Mouse (Mus musculus) embryonic facial prominence, embryonic 10.5 days (tissue): Measurements from ENCODE around the gene Pum1. TPM values are rescaled to one million over a fixed set of nuclear protein-coding genes. Genes with fewer than 3 reads are reported as not detected.

ENCODE experiments used
- DNase-seq: peaks from one replicate; pipeline ENCODE4 v3.0.0-alpha.2; 2017; ENCODE audit warnings: low spot score
- H3K27ac ChIP-seq: fragments of 300-500 bp; sonication (generic); replicated peaks from 2 replicates; pipeline ENCODE4 v1.5.1; 2016; ENCODE audit warnings: mild to moderate bottlenecking
- H3K27me3 ChIP-seq: fragments of 300-500 bp; sonication (generic); replicated peaks from 2 replicates; pipeline ENCODE4 v1.6.1; 2016; ENCODE audit warnings: low read depth, mild to moderate bottlenecking; ENCODE audit not compliant: poor library complexity, severe bottlenecking
- H3K36me3 ChIP-seq: fragments of 300-500 bp; sonication (generic); replicated peaks from 2 replicates; pipeline ENCODE4 v1.6.1; 2016; ENCODE audit warnings: mild to moderate bottlenecking, moderate library complexity
- H3K4me1 ChIP-seq: fragments of 300-500 bp; sonication (generic); 2 replicates; pipeline ENCODE4 v1.6.1; 2016
- H3K4me3 ChIP-seq: fragments of 300-500 bp; sonication (generic); 2 replicates; pipeline ENCODE4 v1.5.1; 2016; ENCODE audit warnings: mild to moderate bottlenecking, moderate library complexity
- H3K9me3 ChIP-seq: fragments of 300-500 bp; sonication (generic); 2 replicates; pipeline ENCODE4 v1.6.1; 2016; ENCODE audit warnings: mild to moderate bottlenecking
- WGBS: fragments of 180-500 bp; shearing (Covaris S2); methylation state at CpG from one replicate; pipeline ENCODE4 v1.1.7; 2016; 5-methylcytosine and 5-hydroxymethylcytosine counted together
- polyA plus RNA-seq: library from polyadenylated mRNA; unstranded; fragments of >200 nt; fragmentation: Nextera tagmentation; extraction: Ambion mirVana; gene quantifications from 2 replicates; pipeline ENCODE4 v1.2.1, GENCODE M21; 2016

The Pum1 gene
- polyA plus RNA-seq, 1 experiment from 2014 or later: 120 TPM

DNA sequence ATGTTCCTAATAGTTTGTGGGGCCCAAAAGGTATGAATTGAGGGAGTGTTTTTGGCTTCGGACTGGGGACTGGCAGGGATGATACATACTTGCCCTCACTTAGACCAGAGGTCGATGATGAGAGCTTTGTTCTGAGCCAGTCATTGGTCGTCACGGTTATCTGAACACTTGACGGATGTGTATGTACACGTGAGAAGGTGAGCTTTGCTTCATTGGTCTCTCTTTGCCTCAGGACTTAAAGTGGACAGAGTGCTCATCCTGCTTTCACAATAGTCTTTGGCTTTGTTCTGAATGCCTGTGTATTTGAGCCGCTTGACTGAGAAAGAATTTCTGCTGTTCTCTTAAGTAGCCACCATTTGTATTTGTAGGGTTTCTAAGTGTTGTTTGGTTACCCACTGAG, 86.4 kb downstream of the Pum1 start:
- Histone ChIP-seq H3K9me3 (no peaks in the 10 kb centered on the region), H3K27ac (no peak overlapping the region), H3K27me3 (no peaks in the 10 kb centered on the region), H3K4me1 (no peaks in the 10 kb centered on the region), H3K36me3 (peaks cover 100% of the 10 kb centered on the region), H3K4me3 (no peak overlapping the region)
- 82% methylated on average over 7 of the region's 7 CpGs for WGBS
- no peak for DNase-seq

DNA sequence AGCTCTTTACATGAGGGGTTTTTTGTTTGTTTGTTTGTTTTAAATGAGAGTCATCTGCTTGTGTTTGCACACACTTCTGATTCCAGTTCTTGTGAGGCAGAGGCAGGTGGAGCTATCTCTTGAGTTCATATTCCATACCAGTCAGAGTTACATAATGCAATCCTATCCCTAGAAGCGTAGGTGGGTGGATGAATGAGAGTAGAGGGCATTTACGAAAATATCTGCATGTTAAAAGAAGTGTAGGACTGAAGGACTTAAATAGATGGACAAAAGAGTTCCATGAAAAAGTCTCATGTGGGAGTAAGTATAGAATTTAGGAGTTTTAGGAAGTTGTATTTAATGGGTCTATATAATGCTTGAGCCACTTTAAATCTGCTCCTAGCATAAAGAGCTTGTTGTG, 88.8 kb downstream of the Pum1 start:
- Histone ChIP-seq H3K27me3 (no peaks in the 10 kb centered on the region), H3K4me1 (no peaks in the 10 kb centered on the region), H3K27ac (no peak overlapping the region), H3K4me3 (no peak overlapping the region), H3K36me3 (peaks cover 100% of the 10 kb centered on the region), H3K9me3 (no peaks in the 10 kb centered on the region)
- WGBS: 93% methylated on average over 2 of the region's 2 CpGs
- DNase-seq: no peak

DNA sequence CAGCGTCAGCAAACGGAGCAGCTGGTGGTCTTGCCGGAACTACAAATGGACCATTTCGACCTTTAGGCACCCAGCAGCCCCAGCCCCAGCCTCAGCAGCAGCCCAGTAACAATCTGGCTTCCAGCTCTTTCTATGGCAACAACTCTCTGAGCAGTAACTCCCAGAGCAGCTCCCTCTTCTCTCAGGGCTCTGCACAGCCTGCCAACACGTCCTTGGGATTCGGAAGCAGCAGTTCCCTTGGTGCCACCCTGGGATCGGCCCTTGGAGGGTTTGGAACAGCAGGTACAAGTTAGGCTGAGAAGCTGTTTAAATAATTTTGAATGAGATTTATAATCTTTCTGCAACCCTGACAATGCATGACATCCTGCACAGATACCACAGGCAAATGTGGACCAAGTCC, 89.5 kb downstream of the Pum1 start:
- 84% methylated on average over 7 of the region's 7 CpGs for WGBS
- no peak for DNase-seq
- no peak overlapping the region for H3K4me3 ChIP-seq
- no peaks in the 10 kb centered on the region for H3K4me1 ChIP-seq
- peaks cover 100% of the 10 kb centered on the region for H3K36me3 ChIP-seq
- no peaks in the 10 kb centered on the region for H3K27me3 ChIP-seq
- H3K27ac ChIP-seq: no peak overlapping the region
- H3K9me3 ChIP-seq: no peaks in the 10 kb centered on the region

DNA sequence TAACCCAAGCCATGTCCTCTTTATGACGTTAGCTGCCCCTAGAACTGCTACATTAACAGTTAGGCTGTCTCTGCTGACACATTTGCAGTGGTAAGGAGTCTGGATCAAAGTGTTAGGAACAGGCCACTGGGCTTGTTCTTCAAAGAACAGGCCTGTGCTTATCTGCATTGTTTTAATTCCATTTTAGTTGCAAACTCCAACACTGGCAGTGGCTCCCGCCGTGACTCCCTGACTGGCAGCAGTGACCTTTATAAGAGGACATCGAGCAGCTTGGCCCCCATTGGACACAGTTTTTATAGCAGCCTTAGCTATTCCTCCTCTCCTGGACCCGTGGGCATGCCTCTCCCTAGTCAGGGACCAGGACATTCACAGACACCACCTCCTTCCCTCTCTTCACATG, 90.6 kb downstream of the Pum1 start:
- no peak overlapping the region for H3K4me3 ChIP-seq
- H3K27ac ChIP-seq: no peak overlapping the region
- peaks cover 100% of the 10 kb centered on the region for H3K36me3 ChIP-seq
- H3K27me3 ChIP-seq: no peaks in the 10 kb centered on the region
- no peak for DNase-seq
- no peaks in the 10 kb centered on the region for H3K4me1 ChIP-seq
- 85% methylated on average over 5 of the region's 5 CpGs for WGBS
- H3K9me3 ChIP-seq: no peaks in the 10 kb centered on the region

DNA sequence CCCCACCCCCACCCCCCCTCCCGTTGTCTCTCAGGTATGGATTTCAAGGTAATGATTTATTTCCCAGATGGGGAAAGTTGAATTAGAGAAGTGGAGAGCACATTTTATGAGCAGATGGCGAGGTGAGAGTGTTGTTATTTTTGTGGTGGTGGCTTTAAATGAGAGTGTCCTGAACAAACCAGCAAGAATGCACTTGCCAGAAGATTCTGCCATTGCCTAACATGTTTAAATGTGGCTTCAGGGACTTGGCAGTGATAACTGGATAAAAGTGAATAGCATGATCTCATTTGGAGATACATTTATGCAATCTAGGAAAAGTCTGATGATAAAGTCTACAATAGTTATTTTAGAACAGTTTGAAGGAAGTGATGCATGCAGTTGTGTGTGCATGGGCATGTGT, 91.7 kb downstream of the Pum1 start:
- no peak overlapping the region for H3K27ac ChIP-seq
- H3K36me3 ChIP-seq: peaks cover 100% of the 10 kb centered on the region
- 92% methylated on average over 2 of the region's 2 CpGs for WGBS

DNA sequence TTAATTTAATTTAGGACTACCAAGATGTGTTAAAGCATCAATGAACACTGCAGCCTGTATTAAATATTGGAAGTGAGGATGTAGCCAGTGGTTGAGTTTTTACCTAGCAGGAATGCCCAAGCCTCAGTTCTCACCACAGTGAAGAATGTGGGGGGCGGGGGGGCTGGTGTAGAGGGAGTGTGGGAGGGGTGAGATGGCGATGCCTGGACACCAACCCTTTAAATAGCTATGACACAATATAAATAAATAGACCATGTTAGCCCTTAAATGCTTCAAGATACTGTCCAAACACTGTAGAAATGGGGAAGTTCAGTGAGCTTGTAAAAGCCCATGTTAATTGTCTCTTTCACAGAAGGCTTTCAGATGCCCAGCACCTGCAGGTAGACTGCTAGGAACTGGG, 96.8 kb downstream of the Pum1 start:
- Histone ChIP-seq H3K27ac (no peak overlapping the region), H3K4me1 (no peaks in the 10 kb centered on the region), H3K36me3 (peaks cover 100% of the 10 kb centered on the region), H3K9me3 (no peaks in the 10 kb centered on the region), H3K4me3 (no peak overlapping the region), H3K27me3 (no peaks in the 10 kb centered on the region)
- WGBS: 84% methylated on average over 2 of the region's 2 CpGs
- DNase-seq: no peak

More for the DNA sequence above, 91.7 kb downstream of the Pum1 start:
- no peaks in the 10 kb centered on the region for H3K4me1 ChIP-seq
- H3K4me3 ChIP-seq: no peak overlapping the region
- no peaks in the 10 kb centered on the region for H3K9me3 ChIP-seq
- DNase-seq: no peak
- H3K27me3 ChIP-seq: no peaks in the 10 kb centered on the region

DNA sequence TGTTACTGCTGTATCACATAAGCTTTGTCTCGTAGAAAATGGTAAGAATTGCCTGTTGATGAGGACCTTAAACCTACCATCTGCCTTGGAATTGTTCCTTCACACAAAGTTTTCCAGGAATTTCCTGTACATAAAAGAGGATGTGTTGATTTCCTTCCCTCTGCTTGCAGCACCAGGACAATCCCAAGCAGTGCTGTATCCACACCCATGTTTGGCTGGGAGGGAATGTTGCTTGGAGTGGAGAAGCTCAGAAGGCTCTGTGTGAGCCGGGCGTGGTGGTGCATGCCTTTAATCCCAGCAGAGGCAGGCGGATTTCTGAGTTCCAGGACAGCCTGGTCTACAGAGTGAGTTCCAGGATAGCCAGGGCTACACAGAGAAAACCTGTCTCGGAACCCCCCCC, 98.7 kb downstream of the Pum1 start:
- no peaks in the 10 kb centered on the region for H3K27me3 ChIP-seq
- WGBS: 94% methylated on average over 5 of the region's 5 CpGs
- no peaks in the 10 kb centered on the region for H3K9me3 ChIP-seq
- no peaks in the 10 kb centered on the region for H3K4me1 ChIP-seq
- DNase-seq: no peak
- no peak overlapping the region for H3K4me3 ChIP-seq
- no peak overlapping the region for H3K27ac ChIP-seq
- peaks cover 100% of the 10 kb centered on the region for H3K36me3 ChIP-seq

DNA sequence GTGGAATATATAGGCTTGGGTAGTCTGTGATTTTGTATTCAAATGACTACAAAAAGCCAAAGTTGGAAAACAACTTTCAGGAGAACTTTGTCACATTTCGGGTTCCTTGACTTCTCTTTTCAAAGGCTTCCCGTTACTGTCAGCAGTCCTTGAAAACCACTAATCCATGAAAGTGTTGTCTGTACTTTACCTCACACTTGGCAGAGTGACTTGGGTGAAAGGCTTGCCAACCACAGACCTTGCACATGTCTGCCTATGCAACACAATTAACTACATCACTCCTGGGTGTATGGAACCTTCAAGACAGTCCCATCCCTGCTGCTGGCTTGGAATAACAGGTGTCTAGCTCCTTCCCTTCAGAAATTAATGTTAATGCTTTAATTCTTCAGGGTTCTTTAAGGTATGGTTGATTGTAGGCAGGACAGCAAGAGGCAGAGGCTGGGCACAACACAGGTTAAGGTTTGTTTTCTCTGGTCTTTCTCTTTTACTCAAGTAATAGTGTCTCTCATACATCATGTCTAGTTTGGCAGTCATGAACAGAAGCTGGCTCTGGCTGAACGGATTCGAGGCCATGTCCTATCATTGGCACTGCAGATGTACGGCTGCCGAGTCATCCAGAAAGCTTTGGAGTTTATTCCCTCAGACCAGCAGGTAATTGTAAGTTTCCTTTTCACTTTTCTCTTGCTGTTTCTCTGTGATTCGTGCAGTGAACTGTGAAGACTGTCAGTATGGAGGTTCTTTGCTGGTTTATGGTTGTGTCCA, 102.5 kb downstream of the Pum1 start:
- no peaks in the 10 kb centered on the region for H3K27me3 ChIP-seq
- H3K4me1 ChIP-seq: no peaks in the 10 kb centered on the region
- DNase-seq: no peak
- WGBS: 93% methylated on average over 7 of the region's 7 CpGs
- no peak overlapping the region for H3K27ac ChIP-seq
- no peak overlapping the region for H3K4me3 ChIP-seq
- peaks cover 99% of the 10 kb centered on the region for H3K36me3 ChIP-seq
- H3K9me3 ChIP-seq: no peaks in the 10 kb centered on the region

DNA sequence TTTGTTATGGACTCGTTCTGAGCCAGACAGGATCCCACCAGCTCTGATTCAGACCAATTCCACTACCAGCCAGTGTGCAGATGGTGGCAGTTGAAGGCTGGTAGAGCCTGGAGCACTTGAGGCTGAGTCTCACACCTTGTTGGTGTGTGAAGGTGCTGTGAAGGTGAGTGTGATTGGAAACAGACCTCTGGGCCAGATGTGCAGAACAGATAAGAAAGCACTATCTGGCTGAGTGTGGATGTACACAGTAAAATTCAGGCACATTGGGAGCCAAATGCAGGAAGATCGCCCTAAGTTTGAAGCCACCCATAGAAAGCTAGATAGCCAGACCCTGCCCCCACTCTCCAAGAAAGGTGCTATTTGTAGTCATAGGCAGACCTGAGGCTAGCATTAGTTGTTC, 103.3 kb downstream of the Pum1 start:
- no peak overlapping the region for H3K27ac ChIP-seq
- H3K36me3 ChIP-seq: peaks cover 99% of the 10 kb centered on the region
- no peaks in the 10 kb centered on the region for H3K4me1 ChIP-seq
- 88% methylated on average over 2 of the region's 2 CpGs for WGBS
- DNase-seq: no peak
- H3K9me3 ChIP-seq: no peaks in the 10 kb centered on the region
- H3K27me3 ChIP-seq: no peaks in the 10 kb centered on the region
- no peak overlapping the region for H3K4me3 ChIP-seq

DNA sequence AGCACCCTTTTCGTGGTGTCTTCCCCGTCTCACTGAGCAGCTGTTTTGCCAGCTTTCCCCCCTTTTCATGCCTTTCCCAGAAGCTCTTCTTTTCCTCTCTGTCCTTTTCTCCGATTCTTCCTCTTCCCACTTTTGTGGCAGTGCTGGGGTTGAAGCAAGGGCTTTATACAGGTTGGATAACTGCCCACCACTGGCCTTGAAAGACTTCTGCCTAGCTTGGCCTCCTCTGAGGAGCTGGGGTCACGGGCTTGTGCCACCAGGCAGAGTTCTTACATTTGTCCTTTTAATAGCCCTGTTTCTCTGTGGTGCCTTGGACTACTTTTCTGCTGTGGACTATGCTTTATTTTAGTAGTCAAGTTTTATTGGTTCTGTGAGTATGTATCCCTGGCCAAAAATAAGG, 103.8 kb downstream of the Pum1 start:
- H3K36me3 ChIP-seq: peaks cover 99% of the 10 kb centered on the region
- no peak for DNase-seq
- 89% methylated on average over 4 of the region's 4 CpGs for WGBS
- H3K4me1 ChIP-seq: no peaks in the 10 kb centered on the region
- no peak overlapping the region for H3K27ac ChIP-seq
- no peaks in the 10 kb centered on the region for H3K27me3 ChIP-seq
- no peak overlapping the region for H3K4me3 ChIP-seq
- no peaks in the 10 kb centered on the region for H3K9me3 ChIP-seq

DNA sequence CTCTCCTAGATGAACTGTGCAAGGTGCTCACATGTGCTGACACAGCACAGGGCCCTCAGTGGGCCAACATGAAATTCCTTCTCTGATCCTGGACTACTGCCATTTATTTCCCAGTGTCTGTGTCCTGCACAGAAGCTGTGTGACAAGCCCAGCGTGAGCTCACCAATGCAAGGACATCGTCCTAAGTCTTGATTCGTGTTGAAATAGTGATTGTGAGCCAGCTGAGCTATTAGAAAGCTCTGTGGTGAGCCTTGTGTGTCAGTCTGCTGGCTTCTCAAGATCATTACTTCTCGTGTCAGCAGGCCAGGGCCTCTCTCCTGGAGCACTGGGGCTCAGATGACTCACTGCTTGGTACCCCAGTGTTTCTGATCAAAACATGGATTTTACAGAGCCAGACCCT, 110.8 kb downstream of the Pum1 start:
- Histone ChIP-seq H3K36me3 (peaks cover 99% of the 10 kb centered on the region), H3K27ac (no peak overlapping the region), H3K27me3 (no peaks in the 10 kb centered on the region), H3K9me3 (no peaks in the 10 kb centered on the region), H3K4me1 (peaks cover 3% of the 10 kb centered on the region; the same call in 1 of the 2 replicates), H3K4me3 (no peak overlapping the region)
- WGBS: 90% methylated on average over 4 of the region's 4 CpGs
- DNase-seq: no peak

DNA sequence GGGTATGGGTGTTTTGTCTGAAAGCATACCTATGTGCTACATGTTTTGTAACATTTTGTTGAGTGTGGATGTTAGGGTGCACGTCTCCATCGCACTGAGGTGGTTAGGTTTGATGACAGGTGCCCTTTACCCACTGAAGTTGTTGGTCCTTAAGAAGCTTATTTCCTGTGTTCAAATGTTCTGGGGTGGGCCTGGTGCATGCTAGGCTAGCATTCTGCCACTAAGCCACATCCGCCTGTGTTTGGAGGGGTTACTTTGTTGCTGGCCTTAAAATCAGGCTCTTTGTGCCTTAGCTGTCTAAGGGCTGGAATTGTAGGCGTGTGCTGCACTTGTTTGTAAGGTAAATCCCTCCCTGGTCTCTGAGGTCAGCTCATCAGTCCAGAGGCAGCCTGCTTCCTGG, 111.7 kb downstream of the Pum1 start:
- WGBS: 91% methylated on average over 4 of the region's 4 CpGs
- Histone ChIP-seq H3K9me3 (no peaks in the 10 kb centered on the region), H3K27ac (no peak overlapping the region), H3K27me3 (no peaks in the 10 kb centered on the region), H3K36me3 (peaks cover 100% of the 10 kb centered on the region), H3K4me1 (peaks cover 3% of the 10 kb centered on the region; the same call in 1 of the 2 replicates), H3K4me3 (no peak overlapping the region)
- no peak for DNase-seq

DNA sequence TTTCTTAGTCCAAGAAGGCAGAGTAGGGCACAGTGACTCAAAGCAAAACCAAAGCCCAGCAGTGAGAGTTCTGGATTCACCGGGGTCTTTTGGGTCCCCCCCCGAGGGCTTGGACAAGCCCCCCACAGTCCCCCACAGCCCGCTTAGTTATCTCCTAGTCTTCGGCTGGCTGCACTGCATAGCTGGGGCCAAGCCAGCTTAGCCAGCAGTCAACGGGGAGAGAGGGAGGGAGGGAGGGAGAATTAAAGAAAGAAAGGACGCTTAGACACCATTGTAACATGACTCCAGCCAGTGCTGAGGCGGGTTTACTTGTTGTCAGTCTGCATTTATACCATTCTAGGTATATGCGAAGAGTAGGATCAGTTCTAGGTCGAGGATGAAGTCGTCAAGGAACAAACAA, 114.5 kb downstream of the Pum1 start:
- Histone ChIP-seq H3K4me3 (no peak overlapping the region), H3K27ac (no peak overlapping the region), H3K4me1 (peaks cover 6% of the 10 kb centered on the region; the same call in 1 of the 2 replicates), H3K27me3 (no peaks in the 10 kb centered on the region), H3K9me3 (no peaks in the 10 kb centered on the region), H3K36me3 (peaks cover 99% of the 10 kb centered on the region)
- no peak for DNase-seq
- WGBS: 66% methylated on average over 10 of the region's 10 CpGs
